Mouse (Mus musculus): ENCODE results near the gene Cdt1.

Gene Cdt1

DNA sequence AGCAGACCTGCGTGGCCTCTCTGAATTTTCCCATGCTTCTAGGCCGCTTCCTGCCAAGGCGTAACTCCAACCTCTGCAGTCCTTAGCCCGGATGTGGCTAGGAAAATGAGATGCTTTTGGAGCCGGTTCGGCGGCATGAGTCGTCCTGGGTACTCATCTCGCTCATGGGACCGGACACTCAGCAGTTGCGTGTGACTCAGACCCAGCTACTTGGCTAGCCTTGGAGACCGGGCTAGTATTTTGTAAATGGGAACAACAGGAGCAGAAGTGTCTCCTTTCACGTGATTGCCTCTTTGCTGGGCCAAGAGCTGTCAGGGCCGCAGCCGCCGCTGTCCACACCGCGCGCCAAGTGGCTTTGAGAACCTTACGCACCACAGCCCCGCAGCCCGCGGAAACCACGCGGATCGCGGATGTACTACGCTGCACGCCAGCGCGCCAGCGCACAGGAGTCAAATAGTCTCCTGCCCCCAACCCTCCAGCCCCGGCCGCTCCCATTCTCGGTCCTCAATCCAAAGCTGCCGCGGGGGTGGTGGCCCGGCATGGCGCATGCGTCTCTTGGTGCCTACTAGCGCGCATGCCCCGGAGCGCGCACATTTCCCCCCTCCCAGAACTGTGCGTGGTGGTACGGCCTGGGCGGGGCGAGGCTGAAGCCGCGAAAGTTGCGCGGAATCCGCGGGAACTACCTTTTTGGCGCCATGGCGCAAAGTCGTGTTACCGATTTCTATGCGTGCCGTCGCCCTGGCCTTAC lies at the start of gene Cdt1:
Cdt1 (plus strand) TSS at position 655 of the 748 bp plus-strand sequence.
- peak; percentile 92 for DNase-seq (ENCODE audit: low read depth)

DNA sequence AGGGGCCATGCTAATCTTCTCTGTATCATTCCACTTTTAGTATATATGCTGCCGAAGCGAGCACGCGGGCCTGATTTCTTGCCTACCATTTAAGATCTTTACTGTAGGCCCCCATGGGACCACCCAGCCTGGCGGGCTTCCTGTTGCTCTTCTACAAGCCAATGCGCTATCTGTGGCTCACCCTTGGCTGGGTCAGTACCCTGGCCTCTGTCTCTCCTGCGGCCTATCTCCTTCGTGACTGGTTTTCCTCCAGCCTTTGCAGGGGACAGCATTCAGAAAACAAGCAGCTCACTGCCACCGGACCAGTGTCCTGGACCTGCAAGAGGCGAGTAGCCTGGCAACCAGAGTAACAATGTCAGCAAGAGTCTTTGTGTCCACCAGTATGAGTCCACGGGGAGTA lies 47.2 kb upstream of the Cdt1 start:
- no peak for DNase-seq (ENCODE audit: low read depth)

DNA sequence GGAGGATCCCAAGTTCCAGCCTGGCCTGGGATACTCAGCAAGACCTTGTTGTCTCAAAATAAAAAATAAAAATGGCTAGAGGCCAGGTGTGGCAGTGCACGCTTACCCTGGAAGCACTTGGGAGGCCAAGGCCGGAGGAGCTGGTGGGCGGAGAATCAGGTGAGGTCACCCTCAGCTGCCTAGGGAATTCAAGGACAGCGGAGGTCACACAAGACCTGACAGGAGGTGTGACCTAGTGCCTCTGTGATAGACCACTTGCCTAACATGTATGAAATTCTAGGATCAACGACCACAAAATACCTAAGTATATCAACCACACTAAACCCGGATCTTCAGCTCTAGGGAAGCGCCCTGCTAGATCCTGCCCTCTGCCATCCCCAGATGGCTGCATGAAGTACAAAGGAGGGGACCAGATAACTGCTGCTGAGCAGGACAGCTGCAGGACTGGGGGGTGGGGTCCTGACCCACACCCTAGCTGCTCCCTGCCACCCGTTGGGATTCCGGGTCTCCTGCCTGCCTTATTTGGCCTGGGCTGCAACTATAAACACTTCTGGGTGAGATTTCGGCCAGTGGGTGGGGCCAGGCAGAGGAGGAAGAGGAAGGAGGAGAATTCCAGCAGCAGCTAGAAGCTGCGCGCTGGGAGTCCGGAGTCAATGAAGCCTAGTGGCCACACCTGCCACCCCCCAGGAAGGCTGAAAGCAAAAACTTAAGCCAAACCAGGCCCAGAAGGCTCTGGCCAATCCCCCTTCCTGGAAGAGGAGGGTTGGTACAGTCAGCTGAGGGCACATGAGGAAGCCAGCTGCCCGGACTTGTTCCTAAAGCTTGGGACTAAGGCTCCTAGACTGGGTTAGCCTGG lies 44.8 kb upstream of the Cdt1 start:
- DNase-seq (ENCODE audit: low read depth), result no peak

DNA sequence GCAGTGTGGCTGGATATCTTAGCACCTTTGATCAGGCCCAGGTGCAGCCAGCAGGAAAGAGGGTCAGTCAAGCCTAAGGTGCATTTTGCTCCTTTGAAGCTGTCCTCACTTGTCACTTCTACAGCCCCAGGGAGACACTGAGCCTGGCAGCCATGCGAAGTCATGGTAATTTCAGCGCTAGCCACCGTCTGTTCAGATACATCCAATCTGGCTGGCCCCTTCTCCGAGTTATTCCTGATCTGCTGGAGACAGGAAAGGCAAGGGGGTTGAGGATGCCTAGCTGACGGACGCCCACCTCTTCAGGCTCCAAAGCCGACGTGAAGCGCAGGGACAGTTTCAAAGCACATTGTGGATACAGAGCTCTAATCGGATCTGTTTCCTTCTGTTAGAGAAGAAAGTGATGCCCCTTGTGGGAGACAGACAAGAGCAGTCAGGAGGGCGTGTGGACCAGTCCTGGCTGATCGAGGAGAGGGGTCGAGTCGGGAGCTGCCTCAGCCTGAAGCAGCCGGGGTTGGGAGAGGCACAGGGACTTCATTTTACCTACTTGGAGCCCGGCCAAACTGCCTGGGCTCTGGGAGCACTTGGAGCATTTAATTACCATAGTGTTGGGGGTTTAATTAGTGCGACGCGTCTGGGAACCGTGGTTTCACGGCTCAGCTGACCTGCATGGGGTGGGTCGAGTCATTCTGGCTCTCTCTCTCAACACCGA lies 44.0 kb upstream of the Cdt1 start:
- no peak for DNase-seq (ENCODE audit: low read depth)

DNA sequence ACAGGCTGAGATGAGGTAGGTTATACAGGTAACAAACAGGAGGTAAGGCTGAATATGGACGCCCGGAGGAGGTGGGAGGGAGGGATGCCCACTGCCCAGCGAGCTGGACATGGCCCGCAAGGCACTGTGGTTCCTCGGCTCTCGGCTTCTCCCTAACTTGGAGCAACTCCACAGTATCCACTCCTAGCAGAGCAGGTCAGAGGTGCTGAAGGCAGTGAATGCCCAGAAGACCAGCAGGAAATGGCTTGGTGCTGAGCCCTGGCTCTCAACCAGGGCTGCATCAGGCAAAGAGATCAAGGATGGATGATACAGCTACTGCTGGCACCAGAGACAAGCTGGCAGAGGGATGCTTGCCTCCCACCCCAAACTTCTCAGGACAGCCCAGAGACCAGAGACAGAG lies 43.3 kb upstream of the Cdt1 start:
- no peak for DNase-seq (ENCODE audit: low read depth)

DNA sequence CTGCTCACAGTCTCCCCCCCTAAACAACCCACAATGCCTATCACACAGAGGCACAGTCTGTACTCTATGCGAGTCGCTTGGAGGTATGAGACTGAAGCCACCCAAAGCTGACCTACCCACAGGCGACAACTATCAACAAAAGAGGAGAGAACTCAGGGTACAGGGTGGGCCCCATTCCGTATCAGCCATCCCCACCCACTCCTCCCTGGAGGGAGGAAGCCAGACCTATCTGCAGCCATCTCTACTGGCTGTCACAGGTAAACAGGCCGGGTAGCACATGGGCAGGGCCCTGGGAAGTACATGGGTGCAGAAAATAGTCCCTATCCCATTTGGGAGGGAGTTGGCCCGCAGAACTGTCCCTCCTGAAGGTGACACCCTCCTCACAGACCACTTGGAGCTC lies 42.8 kb upstream of the Cdt1 start:
- peak; percentile 60 for DNase-seq (ENCODE audit: low read depth)

DNA sequence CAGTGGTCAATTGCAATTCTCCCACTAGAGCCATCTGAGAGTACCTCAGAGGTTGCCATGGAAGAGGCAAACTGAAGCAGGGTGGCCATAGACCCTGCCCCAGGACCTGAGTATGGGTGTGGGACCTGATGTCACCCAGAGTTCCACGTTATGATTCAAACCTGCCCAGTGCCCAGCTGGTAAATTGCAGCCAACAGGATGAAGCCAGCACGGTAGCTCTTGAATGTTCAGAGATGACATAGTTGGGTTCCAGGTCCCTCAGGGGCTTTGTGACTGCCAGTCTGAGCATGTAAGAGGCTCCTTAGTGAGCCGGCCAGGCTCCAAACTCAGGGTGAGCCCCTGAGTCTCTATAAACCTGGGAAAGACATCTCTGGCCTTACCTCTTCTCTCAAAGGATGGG lies 41.7 kb upstream of the Cdt1 start:
- DNase-seq (ENCODE audit: low read depth), result no peak

DNA sequence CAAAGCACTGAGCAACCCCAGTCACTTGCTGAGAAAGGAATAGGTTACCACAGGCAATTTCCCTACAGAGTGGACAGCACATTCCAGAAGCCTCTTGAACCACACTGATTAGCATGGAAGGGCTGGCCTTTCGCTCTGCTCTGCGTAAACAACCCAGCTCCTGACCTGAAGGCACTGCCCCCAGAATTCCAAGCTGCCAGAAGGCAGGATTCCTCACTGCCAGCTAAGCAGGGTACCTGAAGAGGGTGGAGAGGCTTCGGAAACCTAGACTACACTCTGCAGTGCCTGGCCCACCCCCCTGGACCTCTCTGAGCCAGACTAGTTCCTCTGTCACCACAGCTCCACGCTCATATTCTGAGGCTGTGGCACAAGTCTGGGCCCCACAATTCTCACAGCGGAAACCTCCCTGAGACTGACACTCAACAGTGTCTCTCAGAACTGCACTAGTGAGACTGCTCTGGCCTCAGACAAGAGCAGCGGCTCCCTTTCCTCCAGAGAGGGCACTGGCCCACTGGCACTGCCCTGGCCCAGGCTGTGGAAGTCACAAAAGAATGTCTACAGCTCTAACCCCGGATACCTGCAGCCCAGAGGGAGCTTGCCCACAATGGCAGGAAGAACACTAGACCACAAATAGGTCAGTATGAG lies 41.2 kb upstream of the Cdt1 start:
- no peak for DNase-seq (ENCODE audit: low read depth)

DNA sequence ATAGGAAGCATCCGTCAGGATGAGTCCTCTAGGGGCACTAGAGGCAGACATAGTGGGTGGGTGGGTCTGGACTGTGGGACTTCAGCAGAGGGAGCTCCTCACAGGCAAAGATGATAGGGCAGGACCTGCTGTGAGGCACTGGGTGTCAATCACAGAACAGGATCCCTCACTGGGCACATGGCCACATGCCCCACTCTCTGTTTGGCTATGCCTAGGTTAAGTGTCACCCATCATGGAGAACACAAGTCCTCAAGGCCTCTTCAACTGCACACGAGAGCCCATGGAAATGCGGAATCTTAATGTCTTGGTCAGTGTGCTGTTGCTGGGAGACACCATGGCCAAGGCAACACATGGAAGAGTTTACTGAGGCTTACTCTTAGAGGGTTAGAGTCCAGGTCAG lies 39.9 kb upstream of the Cdt1 start:
- no peak for DNase-seq (ENCODE audit: low read depth)

DNA sequence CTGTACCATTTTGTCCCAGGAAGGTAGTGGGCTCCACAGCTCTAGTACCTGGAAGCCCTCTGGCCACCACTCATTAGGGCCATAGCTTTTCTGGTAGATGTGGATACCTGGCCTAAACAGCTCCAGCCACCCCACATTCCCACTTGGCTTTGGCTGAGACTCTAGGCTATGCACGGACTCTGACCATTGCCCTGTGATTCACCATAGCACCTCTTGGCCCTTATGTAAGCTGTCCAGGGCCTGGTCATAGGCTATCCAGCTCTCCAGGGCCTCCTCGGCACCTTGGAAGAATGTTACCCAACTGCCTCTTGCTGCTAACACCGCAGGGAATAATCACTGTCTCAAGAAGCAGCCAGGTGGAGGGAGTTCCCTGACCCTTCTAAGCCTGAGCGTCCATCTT lies 38.7 kb upstream of the Cdt1 start:
- no peak for DNase-seq (ENCODE audit: low read depth)

DNA sequence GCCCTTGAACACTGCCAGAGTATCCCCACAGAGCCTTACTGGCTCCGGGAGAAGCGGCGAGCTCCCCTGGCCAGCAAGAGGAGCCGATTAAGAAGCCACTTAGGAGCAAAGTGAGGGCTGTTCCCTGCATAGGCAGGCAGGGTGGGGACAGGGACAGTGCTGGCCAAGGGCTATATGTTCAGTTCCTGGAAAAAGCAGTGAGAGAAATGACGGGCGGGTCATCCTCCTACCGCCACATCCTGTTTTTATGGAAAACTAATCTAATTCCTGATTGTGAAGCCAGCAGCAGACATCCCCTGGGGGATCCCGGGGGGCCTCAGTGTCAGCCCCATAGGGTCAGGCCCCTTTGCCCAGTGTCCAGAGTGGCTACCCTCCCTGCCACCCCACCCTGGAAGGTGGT lies 36.5 kb upstream of the Cdt1 start:
- no peak for DNase-seq (ENCODE audit: low read depth)

DNA sequence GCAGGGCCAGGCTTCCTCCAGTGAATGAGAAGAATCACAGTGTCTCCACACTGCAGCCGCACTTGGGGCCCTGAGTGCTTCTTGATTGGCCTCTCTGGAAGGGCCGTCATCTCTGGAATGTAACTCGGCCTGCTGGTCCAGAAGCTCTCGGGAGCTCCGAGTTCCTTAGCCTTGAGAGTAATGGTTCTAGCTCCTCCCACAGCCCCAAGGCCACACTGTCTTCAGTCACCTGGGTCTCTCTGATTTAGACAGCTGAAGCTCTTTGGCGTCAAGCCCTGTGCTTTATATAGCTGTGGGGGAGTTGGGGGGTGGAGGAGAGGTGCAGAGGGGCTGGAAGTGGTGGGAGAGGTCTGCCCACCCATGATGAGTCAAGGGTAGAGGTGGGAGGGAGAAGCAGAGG lies 30.8 kb upstream of the Cdt1 start:
- DNase-seq (ENCODE audit: low read depth), result no peak

DNA sequence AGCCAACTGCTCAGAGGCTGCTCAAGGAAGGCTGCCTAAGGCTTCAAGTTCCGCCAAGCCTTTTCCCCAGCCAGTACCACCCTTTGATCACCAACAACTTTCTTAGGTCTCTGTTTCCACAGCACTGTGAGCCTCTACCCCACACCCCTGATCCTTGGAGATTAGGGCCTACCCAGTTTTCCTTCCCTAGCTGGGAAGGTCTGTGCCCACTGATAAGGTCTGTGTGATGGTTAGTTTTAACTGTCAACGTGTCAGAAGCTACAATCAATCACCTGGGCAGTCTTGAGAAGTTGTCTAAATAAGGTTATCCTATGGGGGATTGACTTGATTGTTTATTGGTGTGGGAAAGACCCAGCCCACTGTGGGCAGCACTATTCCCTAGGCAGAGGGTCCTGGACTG lies 30.0 kb upstream of the Cdt1 start:
- DNase-seq (ENCODE audit: low read depth), result peak; percentile 81

DNA sequence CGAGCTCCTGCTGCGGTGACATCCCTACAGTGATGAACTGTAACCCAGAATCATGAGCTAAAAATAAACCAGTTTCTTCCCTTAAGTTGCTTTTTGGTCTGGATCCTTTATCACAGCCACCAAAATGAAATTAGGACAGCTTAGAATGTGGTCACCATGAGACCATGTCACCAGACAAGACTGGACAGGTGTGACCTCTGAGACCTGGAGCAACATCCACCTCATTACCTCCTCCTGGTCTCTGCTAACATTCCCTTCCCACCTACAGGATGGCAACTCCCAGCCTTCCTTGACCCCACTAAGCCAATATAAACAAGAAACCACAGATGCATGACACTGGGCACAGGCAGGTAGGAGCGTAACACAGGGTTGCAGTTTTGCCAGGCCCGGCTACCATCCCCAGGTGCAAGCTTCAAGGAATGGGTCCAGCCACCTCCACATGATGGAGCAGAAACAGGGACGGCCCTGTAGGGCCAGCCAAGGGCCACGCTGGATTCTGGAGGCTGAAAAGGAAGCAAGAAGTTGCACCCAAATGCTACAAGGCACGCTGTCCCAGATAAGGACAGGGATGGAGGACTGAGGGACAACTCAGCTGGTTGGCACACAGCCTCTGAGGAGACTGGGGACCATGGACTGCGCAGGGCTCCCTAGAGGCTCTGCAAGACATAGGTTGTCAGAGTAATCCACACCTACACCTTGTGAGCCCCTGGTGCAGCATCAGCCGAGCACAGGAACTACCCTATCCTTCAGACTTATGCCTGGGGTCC lies 29.3 kb upstream of the Cdt1 start:
- DNase-seq (ENCODE audit: low read depth), result no peak

DNA sequence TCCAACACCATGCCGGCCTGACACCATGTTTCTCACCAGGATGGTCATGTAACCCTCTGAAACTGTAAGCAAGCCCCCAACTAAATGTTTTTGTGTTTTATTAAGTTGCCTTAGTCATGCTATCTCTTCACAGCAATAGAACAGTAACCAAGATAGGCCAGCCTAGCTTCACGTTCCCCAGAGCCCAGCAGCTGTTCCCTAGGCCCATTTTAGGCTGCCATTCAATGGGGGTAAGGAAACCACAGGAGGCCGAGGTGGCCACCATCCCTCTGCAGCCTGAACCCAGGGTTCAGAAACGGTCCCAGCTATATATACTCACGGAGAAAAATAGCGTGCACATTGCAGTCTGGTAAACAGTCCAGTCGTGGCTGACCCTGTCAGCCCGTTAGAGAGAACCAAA lies 23.7 kb upstream of the Cdt1 start:
- no peak for DNase-seq (ENCODE audit: low read depth)

DNA sequence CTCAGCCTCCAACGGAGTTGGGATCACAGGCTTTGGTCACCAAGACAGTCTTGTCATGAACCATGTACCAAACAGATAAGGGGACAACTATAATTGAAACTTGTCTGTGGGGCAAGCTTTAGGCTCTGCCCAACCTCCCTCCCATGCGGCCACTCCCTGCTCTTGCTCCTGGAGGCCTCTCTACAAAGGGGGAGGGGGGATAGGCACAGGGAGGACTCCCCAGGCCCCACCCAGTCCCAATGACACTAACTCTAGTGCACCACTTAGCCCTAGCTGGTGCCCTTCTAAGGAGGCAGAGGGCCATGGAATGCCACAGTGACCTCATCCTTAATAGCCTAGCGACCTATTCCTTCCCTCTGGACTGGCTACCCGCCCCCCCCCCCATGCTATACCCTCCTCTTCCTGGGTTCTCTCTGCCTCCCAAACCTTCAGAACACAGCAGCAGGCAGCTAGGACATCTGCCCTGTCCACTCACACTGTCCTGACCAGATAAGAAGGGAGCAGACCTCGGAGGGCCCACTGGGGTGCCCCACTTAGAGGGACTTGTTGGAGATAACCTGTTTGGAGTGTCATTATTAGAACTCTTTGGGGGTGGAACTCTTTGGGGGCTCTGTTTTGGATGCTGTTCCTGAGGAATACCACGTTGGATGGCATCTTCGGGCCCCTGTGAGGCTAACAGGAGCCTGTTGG lies 21.6 kb upstream of the Cdt1 start:
- peak; percentile 81 for DNase-seq (ENCODE audit: low read depth)

DNA sequence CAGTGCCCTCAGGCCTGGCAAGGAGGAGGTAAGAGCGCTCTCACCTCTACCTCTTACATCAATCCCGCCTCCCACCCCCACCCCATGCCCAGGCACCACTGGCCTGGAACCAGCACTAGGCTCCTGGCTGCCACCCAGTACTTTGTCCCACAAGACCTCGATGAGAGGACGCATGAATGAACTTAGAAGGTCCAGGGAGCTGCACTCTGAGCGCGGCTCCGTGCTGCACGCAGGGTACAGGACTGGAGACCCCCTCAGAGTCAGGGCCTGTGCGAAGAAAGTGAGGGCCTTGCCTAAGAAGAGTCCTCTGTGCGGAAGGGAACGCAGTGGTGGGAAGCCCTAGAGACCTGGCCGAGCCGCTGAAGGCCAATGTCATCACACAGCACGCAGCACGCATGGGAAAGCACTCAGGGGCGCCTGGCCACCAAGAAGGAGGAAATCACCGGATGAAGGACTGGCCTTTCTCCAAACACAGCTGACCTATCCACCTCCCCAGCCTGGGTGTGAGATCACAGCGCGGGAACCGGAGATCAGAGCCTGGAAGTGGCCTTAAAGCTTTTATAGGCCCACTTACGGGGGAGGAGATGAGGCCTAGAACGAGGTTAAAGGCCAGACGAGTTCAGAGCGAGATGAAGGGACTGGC lies 20.9 kb upstream of the Cdt1 start:
- no peak for DNase-seq (ENCODE audit: low read depth)

DNA sequence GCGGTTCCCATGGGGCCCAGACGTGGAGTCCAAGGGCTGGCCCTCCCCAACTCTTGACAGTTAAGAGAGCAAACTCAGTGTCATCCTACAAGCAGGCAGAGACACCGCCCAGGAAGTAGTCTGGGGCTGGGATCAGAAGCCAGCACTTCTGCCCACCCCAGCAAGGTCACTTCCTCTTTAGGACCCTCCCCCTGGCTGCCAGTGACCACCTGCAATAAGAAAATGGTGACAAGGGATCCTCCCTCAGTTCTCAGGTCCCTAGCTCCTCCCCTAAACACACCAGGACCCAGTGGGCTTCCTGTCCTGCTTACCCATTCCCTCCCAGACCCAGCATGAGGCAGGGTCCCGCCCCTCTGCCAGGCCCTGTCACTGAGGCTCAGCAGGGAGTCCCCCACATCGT lies 20.0 kb upstream of the Cdt1 start:
- DNase-seq (ENCODE audit: low read depth), result peak; percentile 64

DNA sequence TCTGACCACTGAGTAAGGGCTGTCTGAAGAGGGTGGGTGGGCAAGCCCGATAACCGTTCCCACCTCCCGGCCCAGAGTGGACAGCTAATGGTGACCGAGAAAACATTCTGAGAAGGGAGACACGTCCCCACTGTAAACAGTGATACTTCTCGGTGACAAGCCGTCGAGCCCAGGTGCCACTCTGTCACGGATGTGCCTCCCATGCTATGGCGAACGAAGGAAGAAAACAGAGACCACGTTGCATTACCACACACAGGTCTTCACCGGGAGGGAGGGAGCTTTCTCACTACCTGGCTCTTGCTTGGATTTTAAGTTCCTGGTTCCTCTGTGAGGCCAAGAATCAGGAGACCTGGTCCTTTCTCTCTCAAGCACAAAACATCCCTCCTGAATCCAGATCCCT lies 19.5 kb upstream of the Cdt1 start:
- DNase-seq (ENCODE audit: low read depth), result no peak

DNA sequence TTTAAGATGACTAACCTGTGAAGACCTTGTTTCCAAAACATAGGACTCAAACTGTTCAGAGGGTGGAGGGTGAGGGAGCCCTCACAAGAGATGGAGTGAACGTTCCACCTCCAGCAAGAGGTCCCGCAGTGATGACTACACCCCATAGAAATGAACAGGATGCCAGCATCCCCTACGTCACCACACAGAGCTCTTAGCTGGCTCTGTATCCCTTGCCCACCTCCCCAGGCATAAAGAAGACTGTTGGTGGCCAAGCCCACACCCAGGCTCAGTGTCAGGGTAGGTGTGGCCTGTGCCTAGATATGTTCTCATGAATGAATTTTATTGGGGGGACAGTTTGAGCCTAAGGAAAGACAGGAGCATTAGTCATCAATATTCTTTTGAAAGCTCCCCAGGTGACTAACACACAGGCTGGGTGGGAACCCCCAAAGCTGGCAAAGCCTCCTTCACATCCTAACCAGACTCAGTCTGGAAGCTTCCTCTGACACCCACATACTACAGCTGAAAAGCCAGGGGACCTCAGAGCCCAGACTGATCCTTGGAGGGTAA lies 18.9 kb upstream of the Cdt1 start:
- peak; percentile 63 for DNase-seq (ENCODE audit: low read depth)

Data from c-Kit-positive CD71-positive TER-119-negative erythroid progenitor cells, embryonic 14.5 days (primary cell).